Mouse (Mus musculus): ENCODE data around the gene Zfp408. TPM values are rescaled to one million over a fixed set of nuclear protein-coding genes. Genes with fewer than 3 reads are reported as not detected.

Gene Zfp408
- total RNA-seq (2015) (3.6 and 5.1 TPM in 2 replicates), total RNA-seq (2017) (7.1 and 13.8 TPM in 2 replicates)

GRCm38 (mm10) chr2:91649553-91650359 is at the start of gene Zfp408, which contains the start of gene Arhgap1:
Gene Zfp408, minus strand, starts transcription at chr2:91649791.
Gene Arhgap1, plus strand, starts transcription at chr2:91649860.
- peak; percentile 89 for ATAC-seq (ENCODE audit: poor library complexity, severe bottlenecking)

- ATAC-seq (ENCODE audit: poor library complexity, severe bottlenecking): no peak
These were observed 49.6 kb upstream of the Zfp408 start for GRCm38 (mm10) chr2:91699225-91699624.

DNA sequence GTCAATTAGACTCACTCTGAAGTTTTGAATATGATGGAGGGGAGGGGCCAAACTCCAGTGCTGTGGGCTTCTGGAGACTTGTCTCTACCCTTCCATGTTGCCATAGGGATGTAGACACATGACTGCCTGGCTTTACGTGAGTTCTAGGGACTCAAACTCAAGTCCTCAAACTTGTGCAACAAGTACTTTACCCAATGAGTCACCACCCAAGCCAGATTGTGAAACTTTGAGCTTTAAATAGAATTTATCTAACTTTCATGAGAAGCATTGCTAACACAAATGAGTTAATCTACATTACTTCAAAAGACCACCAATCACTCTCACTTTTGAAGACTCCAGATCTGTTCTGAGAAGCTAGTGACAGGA is 46.6 kb upstream of the Zfp408 start:
- ATAC-seq (ENCODE audit: poor library complexity, severe bottlenecking): peak; percentile 90

DNA sequence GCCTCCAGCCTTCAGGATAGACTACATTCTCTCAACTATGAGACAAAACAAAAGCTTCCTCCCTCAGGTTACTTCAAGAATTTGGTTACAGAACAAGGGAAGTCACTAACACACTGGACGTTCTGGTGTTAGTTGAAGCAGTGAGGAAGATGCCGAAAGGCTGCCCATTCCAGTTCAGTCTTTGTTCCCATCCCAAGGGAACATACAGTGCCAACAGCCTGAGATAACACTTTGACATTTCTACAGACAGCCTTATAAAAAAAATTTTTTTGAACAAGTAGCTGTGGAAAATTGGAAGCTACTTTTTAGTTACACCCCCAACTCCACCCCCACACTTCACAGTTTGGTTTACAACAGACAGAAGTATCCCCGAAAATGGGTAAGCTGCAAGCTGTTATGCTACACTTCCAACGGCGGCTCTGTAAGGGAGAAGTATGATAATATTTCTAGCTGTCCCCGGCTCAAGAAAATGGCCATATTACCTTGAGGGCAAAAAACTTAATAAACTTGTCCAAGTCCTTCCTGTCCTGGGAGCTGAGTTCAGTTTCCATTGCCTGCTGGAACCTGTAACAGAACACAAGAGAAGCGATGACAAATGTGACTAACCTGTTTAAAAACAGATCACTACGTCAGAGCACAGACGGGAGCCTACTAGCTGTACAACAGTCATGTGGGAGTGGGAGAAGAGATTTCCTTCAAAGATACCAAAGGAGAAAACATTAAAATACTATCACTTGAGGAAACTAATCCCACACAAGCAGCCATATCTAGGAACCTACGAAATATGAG is 46.0 kb upstream of the Zfp408 start:
- ATAC-seq (ENCODE audit: poor library complexity, severe bottlenecking): no peak

DNA sequence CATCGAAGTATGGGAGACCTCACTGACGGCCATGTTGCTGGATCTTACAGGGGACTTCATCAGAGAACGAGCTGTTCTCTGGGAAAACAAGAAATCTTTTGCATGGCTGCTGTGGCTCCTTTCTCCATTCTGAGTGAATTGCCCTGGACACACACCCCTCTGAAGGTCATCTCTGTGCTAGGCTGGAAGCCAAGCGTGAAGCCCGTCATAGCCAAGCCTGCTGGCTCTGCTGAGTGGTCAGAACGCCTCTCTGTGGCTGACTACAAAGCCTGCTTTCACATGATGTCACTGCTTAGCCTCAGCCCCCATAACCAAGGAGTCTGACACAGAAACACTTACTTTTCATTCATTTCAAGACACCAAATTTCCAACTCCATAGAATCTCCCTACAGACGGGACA is 39.9 kb upstream of the Zfp408 start:
- no peak for ATAC-seq (ENCODE audit: poor library complexity, severe bottlenecking)

- no peak for ATAC-seq (ENCODE audit: poor library complexity, severe bottlenecking)
These were observed 34.3 kb upstream of the Zfp408 start for GRCm38 (mm10) chr2:91683919-91684318.

- ATAC-seq (ENCODE audit: poor library complexity, severe bottlenecking): no peak
These were observed 33.3 kb upstream of the Zfp408 start for GRCm38 (mm10) chr2:91682850-91683249.

GRCm38 (mm10) chr2:91676961-91677360 is 27.4 kb upstream of the Zfp408 start:
- ATAC-seq (ENCODE audit: poor library complexity, severe bottlenecking): no peak

GRCm38 (mm10) chr2:91676420-91676819 is 26.8 kb upstream of the Zfp408 start:
- ATAC-seq (ENCODE audit: poor library complexity, severe bottlenecking): no peak

- ATAC-seq (ENCODE audit: poor library complexity, severe bottlenecking): no peak
These were observed 25.3 kb upstream of the Zfp408 start for GRCm38 (mm10) chr2:91674895-91675294.

GRCm38 (mm10) chr2:91673587-91673986 is 24.0 kb upstream of the Zfp408 start:
- ATAC-seq (ENCODE audit: poor library complexity, severe bottlenecking): no peak

DNA sequence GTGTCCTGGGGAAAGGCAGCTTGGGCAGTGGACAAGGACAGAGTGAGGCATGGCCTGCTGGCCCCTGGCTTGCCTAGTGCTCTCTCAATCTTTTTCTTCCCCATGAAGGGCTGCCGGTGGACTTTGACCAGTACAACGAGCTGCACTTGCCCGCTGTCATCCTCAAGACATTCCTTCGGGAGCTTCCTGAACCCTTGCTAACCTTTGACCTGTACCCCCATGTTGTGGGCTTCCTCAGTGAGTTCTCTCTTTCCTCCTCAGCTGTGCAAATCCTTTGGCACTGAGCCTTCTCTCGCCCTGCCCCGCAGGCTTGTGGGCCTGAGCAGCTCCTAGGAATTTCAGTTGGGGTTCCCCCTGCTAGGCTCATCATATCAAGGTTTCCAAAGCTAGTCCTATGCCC is 20.4 kb upstream of the Zfp408 start:
- ATAC-seq (ENCODE audit: poor library complexity, severe bottlenecking): no peak

- ATAC-seq (ENCODE audit: poor library complexity, severe bottlenecking): no peak
These were observed 19.7 kb upstream of the Zfp408 start for GRCm38 (mm10) chr2:91669326-91669725.

- ATAC-seq (ENCODE audit: poor library complexity, severe bottlenecking): no peak
These were observed 18.2 kb upstream of the Zfp408 start for GRCm38 (mm10) chr2:91667747-91668146.

DNA sequence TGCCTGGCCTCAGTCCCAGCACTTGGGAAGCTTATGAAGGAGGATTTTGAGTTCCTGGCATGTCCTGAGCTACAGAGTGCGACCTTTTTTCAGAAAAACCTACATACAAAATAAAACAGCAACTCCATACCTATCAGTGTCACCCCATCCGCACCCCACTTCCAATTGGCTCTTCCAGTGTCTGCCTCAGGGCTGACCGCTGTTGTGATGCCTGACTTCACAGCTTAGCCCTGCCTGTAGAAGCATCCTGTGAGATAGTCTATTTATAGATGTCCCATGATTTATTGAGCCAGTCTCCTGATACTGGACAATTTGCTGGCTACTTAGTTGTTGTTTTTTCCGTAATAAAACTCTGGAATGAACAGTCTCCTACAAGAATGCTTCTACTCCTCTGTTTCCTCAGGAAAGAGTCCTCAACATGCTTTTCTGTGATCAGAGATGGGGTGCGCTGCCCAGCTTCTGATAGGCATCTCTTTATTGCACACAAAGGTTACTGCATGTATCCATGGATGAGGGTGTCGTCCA is 16.9 kb upstream of the Zfp408 start:
- ATAC-seq (ENCODE audit: poor library complexity, severe bottlenecking): no peak

GRCm38 (mm10) chr2:91664780-91665179 is 15.2 kb upstream of the Zfp408 start:
- no peak for ATAC-seq (ENCODE audit: poor library complexity, severe bottlenecking)

- no peak for ATAC-seq (ENCODE audit: poor library complexity, severe bottlenecking)
These were observed 11.4 kb upstream of the Zfp408 start for GRCm38 (mm10) chr2:91660981-91661380.

GRCm38 (mm10) chr2:91659657-91660056 is 10.1 kb upstream of the Zfp408 start:
- ATAC-seq (ENCODE audit: poor library complexity, severe bottlenecking): no peak

GRCm38 (mm10) chr2:91656774-91657173 is 7.2 kb upstream of the Zfp408 start:
- no peak for ATAC-seq (ENCODE audit: poor library complexity, severe bottlenecking)

DNA sequence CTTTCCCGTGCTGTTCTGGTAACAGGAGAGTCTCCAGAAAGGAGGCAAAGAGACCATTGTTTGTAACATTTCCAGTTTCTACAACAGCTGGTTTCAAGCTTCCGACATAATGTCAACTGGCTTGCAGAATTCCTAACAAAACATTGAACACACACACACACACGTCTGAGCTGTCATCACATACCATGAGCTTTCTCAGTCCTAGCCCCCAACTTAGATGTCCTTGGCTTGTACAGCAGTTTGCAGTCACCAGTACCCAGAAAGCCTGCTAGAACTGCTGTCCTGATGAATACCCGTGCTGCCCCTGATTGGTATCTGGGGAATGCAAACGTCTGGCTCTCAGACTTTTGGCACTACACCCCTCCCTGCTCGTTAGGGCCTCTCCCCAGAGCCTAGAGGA is 6.2 kb upstream of the Zfp408 start:
- no peak for ATAC-seq (ENCODE audit: poor library complexity, severe bottlenecking)

GRCm38 (mm10) chr2:91655388-91655787 is 5.8 kb upstream of the Zfp408 start:
- no peak for ATAC-seq (ENCODE audit: poor library complexity, severe bottlenecking)

DNA sequence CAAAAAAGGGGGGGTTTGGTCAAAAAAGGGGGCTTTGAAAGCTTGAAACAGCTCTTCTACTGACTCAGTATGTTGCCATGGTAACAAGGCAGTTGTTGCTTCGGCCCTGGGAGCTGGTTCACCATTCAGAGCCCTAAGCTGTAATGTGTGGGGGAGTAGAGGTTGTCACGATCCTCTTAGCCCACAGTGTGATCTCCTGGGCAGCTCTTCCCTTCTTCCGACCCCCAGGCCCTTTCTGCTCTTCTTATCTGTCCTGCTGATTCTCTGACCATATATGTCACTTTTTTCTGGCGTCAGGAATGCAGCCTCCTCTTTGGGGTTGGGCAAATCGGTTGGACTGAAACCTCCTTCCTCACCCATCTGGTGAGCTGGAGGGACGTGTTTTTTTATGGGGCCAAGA is 3.3 kb upstream of the Zfp408 start:
- ATAC-seq (ENCODE audit: poor library complexity, severe bottlenecking): no peak
